Mouse (Mus musculus): ENCODE measurements around the gene Rassf4. TPM values are rescaled to one million over a fixed set of nuclear protein-coding genes. Genes with fewer than 3 reads are reported as not detected.

Gene Rassf4
- polyA plus RNA-seq, 1 experiment from 2014 or later = 6.1 TPM

GRCm38 (mm10) chr6:116647763-116648162 lies 26.0 kb downstream of the Rassf4 start:
- Histone ChIP-seq H3K4me2 (replicated peaks; ENCODE audit: low read depth, low read length) (no peak overlapping the region), H3K9ac (replicated peaks; ENCODE audit: low read length) (no peak overlapping the region), H3K4me1 (ENCODE audit: insufficient read depth, low read length) (peaks cover 4% of the 10 kb centered on the region; the same call in 1 of the 2 replicates), H3K4me3 (ENCODE audit: low read length) (no peak overlapping the region), H3K27ac (ENCODE audit: low read length) (no peak overlapping the region), H3K36me3 (ENCODE audit: insufficient read depth, low read length) (no peaks in the 10 kb centered on the region), H3K9me3 (ENCODE audit: low read length) (no peaks in the 10 kb centered on the region), H3K27me3 (ENCODE audit: insufficient read depth, low read length) (no peaks in the 10 kb centered on the region)
- peak; percentile 84 for ATAC-seq (ENCODE audit: low FRiP score, low TSS enrichment)
- 44% methylated on average over 12 of the region's 12 CpGs for whole genome bisulfite sequencing

GRCm38 (mm10) chr6:116644335-116644734 lies 29.4 kb downstream of the Rassf4 start:
- ATAC-seq (ENCODE audit: low FRiP score, low TSS enrichment) = no peak; the same call in 1 of the 2 replicates

GRCm38 (mm10) chr6:116643881-116644280 lies 29.9 kb downstream of the Rassf4 start:
- WGBS = 65% methylated on average over 4 of the region's 4 CpGs

More at GRCm38 (mm10) chr6:116644335-116644734, 29.4 kb downstream of the Rassf4 start:
- H3K4me2 ChIP-seq (replicated peaks; ENCODE audit: low read depth, low read length) = no peak overlapping the region
- 57% methylated on average over 3 of the region's 3 CpGs for WGBS
- H3K9ac ChIP-seq (replicated peaks; ENCODE audit: low read length) = no peak overlapping the region
- H3K36me3 ChIP-seq (ENCODE audit: insufficient read depth, low read length) = no peaks in the 10 kb centered on the region
- H3K27ac ChIP-seq (ENCODE audit: low read length) = no peak overlapping the region
- H3K4me3 ChIP-seq (ENCODE audit: low read length) = no peak overlapping the region
- no peaks in the 10 kb centered on the region for H3K4me1 ChIP-seq (ENCODE audit: insufficient read depth, low read length)
- H3K9me3 ChIP-seq (ENCODE audit: low read length) = no peaks in the 10 kb centered on the region
- H3K27me3 ChIP-seq (ENCODE audit: insufficient read depth, low read length) = no peaks in the 10 kb centered on the region

GRCm38 (mm10) chr6:116642942-116643341 lies 30.8 kb downstream of the Rassf4 start:
- no peak overlapping the region for H3K9ac ChIP-seq (replicated peaks; ENCODE audit: low read length)
- H3K27me3 ChIP-seq (ENCODE audit: insufficient read depth, low read length) = no peaks in the 10 kb centered on the region
- no peak for ATAC-seq (ENCODE audit: low FRiP score, low TSS enrichment)
- no peak overlapping the region for H3K27ac ChIP-seq (ENCODE audit: low read length)
- no peaks in the 10 kb centered on the region for H3K4me1 ChIP-seq (ENCODE audit: insufficient read depth, low read length)
- H3K4me2 ChIP-seq (replicated peaks; ENCODE audit: low read depth, low read length) = no peak overlapping the region
- WGBS = 81% methylated on average over 11 of the region's 11 CpGs
- H3K4me3 ChIP-seq (ENCODE audit: low read length) = no peak overlapping the region
- no peaks in the 10 kb centered on the region for H3K9me3 ChIP-seq (ENCODE audit: low read length)
- H3K36me3 ChIP-seq (ENCODE audit: insufficient read depth, low read length) = no peaks in the 10 kb centered on the region

More at GRCm38 (mm10) chr6:116643881-116644280, 29.9 kb downstream of the Rassf4 start:
- no peak overlapping the region for H3K4me3 ChIP-seq (ENCODE audit: low read length)
- H3K9me3 ChIP-seq (ENCODE audit: low read length) = no peaks in the 10 kb centered on the region
- peak overlapping the region; percentile 43; the same call in 1 of the 2 replicates for H3K27ac ChIP-seq (ENCODE audit: low read length)
- no peak overlapping the region for H3K9ac ChIP-seq (replicated peaks; ENCODE audit: low read length)
- H3K36me3 ChIP-seq (ENCODE audit: insufficient read depth, low read length) = no peaks in the 10 kb centered on the region
- no peak overlapping the region for H3K4me2 ChIP-seq (replicated peaks; ENCODE audit: low read depth, low read length)
- H3K27me3 ChIP-seq (ENCODE audit: insufficient read depth, low read length) = no peaks in the 10 kb centered on the region
- H3K4me1 ChIP-seq (ENCODE audit: insufficient read depth, low read length) = no peaks in the 10 kb centered on the region
- no peak for ATAC-seq (ENCODE audit: low FRiP score, low TSS enrichment)

GRCm38 (mm10) chr6:116639663-116640062 lies 34.1 kb downstream of the Rassf4 start:
- Histone ChIP-seq H3K4me3 (ENCODE audit: low read length) (no peak overlapping the region), H3K4me2 (replicated peaks; ENCODE audit: low read depth, low read length) (no peak overlapping the region), H3K36me3 (ENCODE audit: insufficient read depth, low read length) (no peaks in the 10 kb centered on the region), H3K9ac (replicated peaks; ENCODE audit: low read length) (no peak overlapping the region), H3K9me3 (ENCODE audit: low read length) (no peaks in the 10 kb centered on the region), H3K27me3 (ENCODE audit: insufficient read depth, low read length) (no peaks in the 10 kb centered on the region), H3K27ac (ENCODE audit: low read length) (no peak overlapping the region), H3K4me1 (ENCODE audit: insufficient read depth, low read length) (peaks cover 12% of the 10 kb centered on the region)
- no peak for ATAC-seq (ENCODE audit: low FRiP score, low TSS enrichment)
- WGBS = 68% methylated on average over 2 of the region's 2 CpGs

GRCm38 (mm10) chr6:116638871-116639270 lies 34.9 kb downstream of the Rassf4 start:
- Histone ChIP-seq H3K36me3 (ENCODE audit: insufficient read depth, low read length) (no peaks in the 10 kb centered on the region), H3K27ac (ENCODE audit: low read length) (no peak overlapping the region), H3K9ac (replicated peaks; ENCODE audit: low read length) (no peak overlapping the region), H3K27me3 (ENCODE audit: insufficient read depth, low read length) (no peaks in the 10 kb centered on the region), H3K4me2 (replicated peaks; ENCODE audit: low read depth, low read length) (no peak overlapping the region), H3K4me1 (ENCODE audit: insufficient read depth, low read length) (peaks cover 13% of the 10 kb centered on the region), H3K9me3 (ENCODE audit: low read length) (no peaks in the 10 kb centered on the region), H3K4me3 (ENCODE audit: low read length) (no peak overlapping the region)
- ATAC-seq (ENCODE audit: low FRiP score, low TSS enrichment) = no peak
- 85% methylated on average over 2 of the region's 2 CpGs for WGBS

GRCm38 (mm10) chr6:116637496-116637895 lies 36.3 kb downstream of the Rassf4 start:
- Histone ChIP-seq H3K4me2 (replicated peaks; ENCODE audit: low read depth, low read length) (no peak overlapping the region), H3K27ac (ENCODE audit: low read length) (no peak overlapping the region), H3K9me3 (ENCODE audit: low read length) (no peaks in the 10 kb centered on the region), H3K36me3 (ENCODE audit: insufficient read depth, low read length) (no peaks in the 10 kb centered on the region), H3K27me3 (ENCODE audit: insufficient read depth, low read length) (no peaks in the 10 kb centered on the region), H3K4me1 (ENCODE audit: insufficient read depth, low read length) (peaks cover 13% of the 10 kb centered on the region), H3K4me3 (ENCODE audit: low read length) (no peak overlapping the region), H3K9ac (replicated peaks; ENCODE audit: low read length) (no peak overlapping the region)
- ATAC-seq (ENCODE audit: low FRiP score, low TSS enrichment) = no peak
- WGBS = 79% methylated on average over 5 of the region's 5 CpGs

GRCm38 (mm10) chr6:116636581-116637235 lies 37.0 kb downstream of the Rassf4 start:
- H3K4me1 ChIP-seq (ENCODE audit: insufficient read depth, low read length) = peaks cover 13% of the 10 kb centered on the region
- no peak for ATAC-seq (ENCODE audit: low FRiP score, low TSS enrichment)
- WGBS = 69% methylated on average over 9 of the region's 9 CpGs
- no peak overlapping the region for H3K9ac ChIP-seq (replicated peaks; ENCODE audit: low read length)
- H3K4me3 ChIP-seq (ENCODE audit: low read length) = no peak overlapping the region
- no peak overlapping the region for H3K4me2 ChIP-seq (replicated peaks; ENCODE audit: low read depth, low read length)
- no peak overlapping the region for H3K27ac ChIP-seq (ENCODE audit: low read length)
- no peaks in the 10 kb centered on the region for H3K27me3 ChIP-seq (ENCODE audit: insufficient read depth, low read length)
- no peaks in the 10 kb centered on the region for H3K36me3 ChIP-seq (ENCODE audit: insufficient read depth, low read length)
- H3K9me3 ChIP-seq (ENCODE audit: low read length) = no peaks in the 10 kb centered on the region

GRCm38 (mm10) chr6:116635251-116636180 lies 38.2 kb downstream of the Rassf4 start:
- Histone ChIP-seq H3K4me1 (ENCODE audit: insufficient read depth, low read length) (peaks cover 13% of the 10 kb centered on the region), H3K27me3 (ENCODE audit: insufficient read depth, low read length) (no peaks in the 10 kb centered on the region), H3K36me3 (ENCODE audit: insufficient read depth, low read length) (no peaks in the 10 kb centered on the region), H3K27ac (ENCODE audit: low read length) (peak overlapping the region; percentile 74), H3K4me2 (replicated peaks; ENCODE audit: low read depth, low read length) (no peak overlapping the region), H3K9me3 (ENCODE audit: low read length) (no peaks in the 10 kb centered on the region), H3K4me3 (ENCODE audit: low read length) (no peak overlapping the region), H3K9ac (replicated peaks; ENCODE audit: low read length) (0 out of 2 replicates have a peak overlapping the region, but pooled peaks have one; percentile 6)
- WGBS = 24% methylated on average over 10 of the region's 10 CpGs
- peak; percentile 88 for ATAC-seq (ENCODE audit: low FRiP score, low TSS enrichment)

Measured in kidney, embryonic 16.5 days (tissue).